11 mouse cellular contexts compared by ENCODE assay signal in the genomic region with DNA sequence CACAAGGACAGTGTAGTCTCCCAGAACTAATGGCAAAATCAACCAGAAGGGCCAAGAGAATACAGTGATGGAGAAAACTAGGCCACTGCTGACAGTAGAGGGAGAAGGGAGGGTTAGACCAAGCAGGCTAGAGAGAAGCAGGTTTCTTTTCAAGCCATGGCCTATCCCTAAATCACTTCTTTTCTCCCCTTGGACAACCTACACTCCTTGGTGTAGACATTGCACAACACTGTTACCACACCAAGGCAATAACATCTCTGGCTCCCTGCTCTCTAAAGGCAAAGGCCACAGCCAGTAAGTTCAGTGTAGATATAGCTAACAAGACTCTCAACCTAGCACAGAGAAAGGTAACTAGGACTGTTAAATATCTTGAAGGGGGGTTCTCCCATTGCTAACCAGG. TPM values are rescaled to one million over a fixed set of nuclear protein-coding genes. Genes with fewer than 3 reads are reported as not detected.
DNase-seq lines count a peak whose midpoint lies in the region; ATAC-seq and TF ChIP-seq lines count a peak whose summit lies in the region.
"Had no signal": no experiment of that assay in that cellular context is flagged by ENCODE, and none has a peak within 500 bp of the region (broad histone marks: within the 10 kb centered on the region; RNA-seq: fewer than 3 reads in every experiment).

No protein-coding gene starts in this region.

- H3K4me2 ChIP-seq in heart, embryonic 13.5 days, result peak overlapping the region; percentile 91
- H3K4me2 ChIP-seq in liver, postnatal 0 days (ENCODE audit: low read depth, low read length), result peak overlapping the region; percentile 86

- intact Hi-C loops in heart, postnatal 36 days (cut with DNase I), result loop anchor here (2.0 kb wide), 1 partner anchor 30 kb away; no protein-coding TSS in a partner anchor

- no peaks in the 10 kb centered on the region for H3K9me3 ChIP-seq in heart, embryonic 13.5 days
- no peaks in the 10 kb centered on the region for H3K9me3 ChIP-seq in G1E (replicated peaks)
- no peaks in the 10 kb centered on the region for H3K9me3 ChIP-seq in liver, postnatal 0 days (ENCODE audit: low read length)

- H3K27ac ChIP-seq in heart, embryonic 13.5 days (replicated peaks), result no peak overlapping the region
- H3K27ac ChIP-seq in liver, postnatal 0 days (ENCODE audit: low read depth), result peak overlapping the region; percentile 98

- peaks cover 50% of the 10 kb centered on the region for H3K36me3 ChIP-seq in heart, embryonic 13.5 days
- peaks cover 52% of the 10 kb centered on the region for H3K36me3 ChIP-seq in G1E (replicated peaks)
- H3K36me3 ChIP-seq in liver, postnatal 0 days (replicated peaks; ENCODE audit: insufficient read depth, low read length), result peaks cover 23% of the 10 kb centered on the region

- no peak for TF ChIP-seq CTCF in G1E (IDR thresholded peaks at IDR 0.05; ENCODE audit: low read depth, low read length)
- TF ChIP-seq CTCF in liver, postnatal 0 days (IDR thresholded peaks at IDR 0.05; ENCODE audit: low read depth), result no peak

- H3K4me1 ChIP-seq in heart, embryonic 13.5 days, result peaks cover 29% of the 10 kb centered on the region
- H3K4me1 ChIP-seq in G1E (ENCODE audit: insufficient read depth, low read depth, low read length), result peaks cover 53% of the 10 kb centered on the region
- peaks cover 20% of the 10 kb centered on the region for H3K4me1 ChIP-seq in liver, postnatal 0 days (ENCODE audit: insufficient read depth)

- peak overlapping the region; percentile 91 for H3K4me3 ChIP-seq in heart, embryonic 13.5 days
- H3K4me3 ChIP-seq in G1E (ENCODE audit: low read depth, low read length), result peak overlapping the region; percentile 100
- H3K4me3 ChIP-seq in liver, postnatal 0 days (ENCODE audit: low read depth, low read length), result peak overlapping the region; percentile 99

- TF ChIP-seq EP300 in liver, postnatal 0 days (IDR thresholded peaks at IDR 0.05; ENCODE audit: low read depth), result no peak

- ATAC-seq in heart, embryonic 13.5 days (ENCODE audit: extremely low read depth, insufficient number of reproducible peaks, low FRiP score, low TSS enrichment), result no peak
- ATAC-seq in G1E (ENCODE audit: extremely low read depth, insufficient number of reproducible peaks, low FRiP score, poor library complexity, severe bottlenecking), result no peak
- peak; percentile 33 for ATAC-seq in granulocyte monocyte progenitor cell, adult 5-6 weeks (replicated peaks; ENCODE audit: poor library complexity, severe bottlenecking)
- ATAC-seq in liver, postnatal 0 days, result no peak

- peak overlapping the region; percentile 95 for H3K9ac ChIP-seq in heart, embryonic 13.5 days
- peak overlapping the region; percentile 98 for H3K9ac ChIP-seq in liver, postnatal 0 days (replicated peaks)

- peaks cover 14% of the 10 kb centered on the region for H3K27me3 ChIP-seq in heart, embryonic 13.5 days (replicated peaks)
- H3K27me3 ChIP-seq in G1E (ENCODE audit: insufficient read depth, low read length), result no peaks in the 10 kb centered on the region
- no peaks in the 10 kb centered on the region for H3K27me3 ChIP-seq in liver, postnatal 0 days (ENCODE audit: insufficient read depth, low read length)

- no peak for DNase-seq in heart, postnatal 36 days
- DNase-seq in G1E (ENCODE audit: low spot score), result no peak
- no peak for DNase-seq in liver, postnatal 0 days
- DNase-seq in ovary, postnatal 36 days (ENCODE audit: low spot score), result no peak
- no peak for DNase-seq in testis, postnatal 14 days (ENCODE audit: low spot score)
- no peak for DNase-seq in layer of hippocampus, adult 18-20 months (ENCODE audit: low spot score in 2 of 2)
- DNase-seq: cerebellum, adult 11 months; thymus, adult 2 months had no signal

RNA-seq across cellular contexts. Expression of a gene that starts 1.4 kb away (rescaled TPM):
- 73.5 and 81.7 TPM in 2 replicates for polyA plus RNA-seq in heart, embryonic 13.5 days (2015; fragmentation: Nextera tagmentation; extraction: Ambion mirVana)
- 10 to 100 TPM; 47.7 to 48.1 TPM for total RNA-seq in heart, postnatal 36 days (2021)
- 68.4 and 77.7 TPM in 2 replicates for total RNA-seq in G1E (2014; fragmentation: Nextera tagmentation)
- total RNA-seq in G1E (2017), result 76.9 and 91.1 TPM in 2 replicates
- 41.1 and 124 TPM in 2 replicates for polyA plus RNA-seq in G1E (2012)
- total RNA-seq in granulocyte monocyte progenitor cell, adult 5-6 weeks (2014; fragmentation: Nextera tagmentation), result 150 and 177 TPM in 2 replicates
- total RNA-seq in granulocyte monocyte progenitor cell, adult 5-6 weeks (2017), result 128 and 145 TPM in 2 replicates
- polyA plus RNA-seq in liver, postnatal 0 days (2015; fragmentation: Nextera tagmentation; extraction: Ambion mirVana), result 50.5 and 56.0 TPM in 2 replicates
- total RNA-seq in layer of hippocampus, adult 18-20 months (2021), result 10 to 100 TPM; 65.9 to 66.8 TPM

RNA-seq across cellular contexts. Expression of a gene that starts 8.4 kb away (rescaled TPM):
- polyA plus RNA-seq in heart, embryonic 13.5 days (2015; fragmentation: Nextera tagmentation; extraction: Ambion mirVana), result 0.32 TPM in 2 replicates
- total RNA-seq in heart, postnatal 36 days (2021), result 1 to 10 TPM in 1 of 2 experiments, under 1 TPM in 1; 0.47 to 1.0 TPM
- 2.2 and 6.4 TPM in 2 replicates for total RNA-seq in G1E (2014; fragmentation: Nextera tagmentation)
- total RNA-seq in G1E (2017), result 10.0 and 10.1 TPM in 2 replicates
- polyA plus RNA-seq in G1E (2012), result 6.0 and 6.6 TPM in 2 replicates
- total RNA-seq in granulocyte monocyte progenitor cell, adult 5-6 weeks (2014; fragmentation: Nextera tagmentation), result 12.8 and 16.4 TPM in 2 replicates
- 7.0 and 8.8 TPM in 2 replicates for total RNA-seq in granulocyte monocyte progenitor cell, adult 5-6 weeks (2017)
- polyA plus RNA-seq in liver, postnatal 0 days (2015; fragmentation: Nextera tagmentation; extraction: Ambion mirVana), result 2.8 and 3.1 TPM in 2 replicates
- total RNA-seq in layer of hippocampus, adult 18-20 months (2021), result 100 to 1,000 TPM; 103 to 112 TPM

RNA-seq across cellular contexts. Expression of a gene that starts 31.5 kb away (rescaled TPM):
- polyA plus RNA-seq in heart, embryonic 13.5 days (2015; fragmentation: Nextera tagmentation; extraction: Ambion mirVana), result 21.1 and 22.1 TPM in 2 replicates
- total RNA-seq in heart, postnatal 36 days (2021), result under 1 TPM; 0.33 to 0.53 TPM
- total RNA-seq in G1E (2014; fragmentation: Nextera tagmentation) (0.87 and 33.8 TPM in 2 replicates), G1E (2017) (8.3 and 10.8 TPM in 2 replicates)
- polyA plus RNA-seq in G1E (2012), result 3.8 and 4.7 TPM in 2 replicates
- 1.3 and 2.0 TPM in 2 replicates for total RNA-seq in granulocyte monocyte progenitor cell, adult 5-6 weeks (2014; fragmentation: Nextera tagmentation)
- 3.8 and 4.7 TPM in 2 replicates for total RNA-seq in granulocyte monocyte progenitor cell, adult 5-6 weeks (2017)
- 14.0 and 15.9 TPM in 2 replicates for polyA plus RNA-seq in liver, postnatal 0 days (2015; fragmentation: Nextera tagmentation; extraction: Ambion mirVana)
- 1 to 10 TPM in 1 of 2 experiments, under 1 TPM in 1; 0.79 to 1.2 TPM for total RNA-seq in layer of hippocampus, adult 18-20 months (2021)

RNA-seq across cellular contexts. Expression of a gene that starts 36.8 kb away (rescaled TPM):
- not detected in 2 replicates for polyA plus RNA-seq in heart, embryonic 13.5 days (2015; fragmentation: Nextera tagmentation; extraction: Ambion mirVana)
- not detected for total RNA-seq in heart, postnatal 36 days (2021)
- total RNA-seq in G1E (2014; fragmentation: Nextera tagmentation) (not detected in 2 replicates), G1E (2017) (0.06 and 0.93 TPM in 2 replicates)
- not detected in 2 replicates for polyA plus RNA-seq in G1E (2012)
- total RNA-seq in granulocyte monocyte progenitor cell, adult 5-6 weeks (2014; fragmentation: Nextera tagmentation), result not detected in 2 replicates
- total RNA-seq in granulocyte monocyte progenitor cell, adult 5-6 weeks (2017), result 0.56 TPM in 1 of 2 replicates, not detected in the other
- polyA plus RNA-seq in liver, postnatal 0 days (2015; fragmentation: Nextera tagmentation; extraction: Ambion mirVana), result not detected in 2 replicates
- not detected for total RNA-seq in layer of hippocampus, adult 18-20 months (2021)
- total RNA-seq: left cerebral cortex, postnatal 10 days had no signal

RNA-seq across cellular contexts. Expression of a gene that starts 39.4 kb away (rescaled TPM):
- 54.3 and 62.8 TPM in 2 replicates for polyA plus RNA-seq in heart, embryonic 13.5 days (2015; fragmentation: Nextera tagmentation; extraction: Ambion mirVana)
- total RNA-seq in heart, postnatal 36 days (2021), result 10 to 100 TPM; 39.2 to 40.5 TPM
- total RNA-seq in G1E (2014; fragmentation: Nextera tagmentation) (35.2 and 67.7 TPM in 2 replicates), G1E (2017) (70.2 and 104 TPM in 2 replicates)
- polyA plus RNA-seq in G1E (2012), result 136 and 138 TPM in 2 replicates
- total RNA-seq in granulocyte monocyte progenitor cell, adult 5-6 weeks (2014; fragmentation: Nextera tagmentation), result 87.6 and 100 TPM in 2 replicates
- total RNA-seq in granulocyte monocyte progenitor cell, adult 5-6 weeks (2017), result 34.3 and 37.4 TPM in 2 replicates
- polyA plus RNA-seq in liver, postnatal 0 days (2015; fragmentation: Nextera tagmentation; extraction: Ambion mirVana), result 38.7 and 39.6 TPM in 2 replicates
- 10 to 100 TPM; 79.1 to 82.6 TPM for total RNA-seq in layer of hippocampus, adult 18-20 months (2021)

Comparison
In these comparisons a context has a peak if more than half of its experiments do, and no peak if none do; other contexts are left out.
1. RNA of a gene that starts 8.4 kb away (total RNA-seq): 103 to 112 TPM in layer of hippocampus, adult 18-20 months; 7.0 to 16.4 TPM in granulocyte monocyte progenitor cell, adult 5-6 weeks, 2.2 to 10.1 TPM in G1E and 0.47 to 1.0 TPM in heart, postnatal 36 days; every median in the first group is over 4 times any median in the second.
2. Peak in every context shown above with its lines, with median percentiles within 50 percentile points of each other: H3K4me3 ChIP-seq.